Mouse (Mus musculus): Measurements from ENCODE around the gene Mfn2. TPM values are rescaled to one million over a fixed set of nuclear protein-coding genes. Genes with fewer than 3 reads are reported as not detected.
"Not testable (repeated sequence)": the region's sequence is repeated elsewhere in the genome, so short reads cannot be mapped to it uniquely, and the experiment has no call there.

Gene Mfn2
- polyA plus RNA-seq, 1 experiment from 2014 or later: 107 TPM

DNA sequence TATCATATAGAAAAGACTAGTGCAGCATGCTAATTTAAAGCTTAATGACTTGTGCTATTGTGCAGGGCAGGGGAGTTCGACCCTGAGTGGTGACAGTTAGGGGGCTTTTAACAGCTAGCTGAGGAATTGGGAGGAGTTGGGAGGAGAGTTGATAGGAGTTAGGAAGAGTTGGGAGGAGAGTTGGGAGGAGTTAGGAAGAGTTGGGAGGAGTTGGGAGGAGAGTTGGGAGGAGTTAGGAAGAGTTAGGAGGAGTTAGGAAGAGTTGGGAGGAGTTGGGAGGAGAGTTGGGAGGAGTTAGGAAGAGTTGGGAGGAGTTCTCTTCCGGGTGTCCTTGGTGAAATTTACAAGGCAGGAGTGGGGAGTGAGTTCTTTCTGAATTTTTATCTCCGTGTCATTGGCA lies 37.7 kb downstream of the Mfn2 start:
- H3K27ac ChIP-seq (replicated peaks in 1 of 2; ENCODE audit: control insufficient read depth in 1 of 2, insufficient read depth in 1 of 2, low read depth in 2 of 2, low read length in 2 of 2); H3K27me3 ChIP-seq (ENCODE audit: control insufficient read depth, insufficient read depth, low read length); H3K4me2 ChIP-seq (ENCODE audit: low read length); H3K9ac ChIP-seq (ENCODE audit: low read length); ATAC-seq (ENCODE audit: insufficient number of reproducible peaks, insufficient read depth, low FRiP score, low read depth); H3K4me3 ChIP-seq (ENCODE audit: control insufficient read depth in 1 of 2, insufficient read depth in 1 of 2, low read depth in 1 of 2, low read length in 2 of 2); H3K9me3 ChIP-seq (ENCODE audit: control insufficient read depth, low read length): not testable (repeated sequence)
- H3K4me1 ChIP-seq (ENCODE audit: control insufficient read depth in 2 of 2, insufficient read depth in 2 of 2, low read length in 2 of 2): peaks cover 8 to 22% of the 10 kb centered on the region in 2 experiments
- H3K36me3 ChIP-seq (ENCODE audit: control insufficient read depth, insufficient read depth, low read length): peaks cover 46% of the 10 kb centered on the region
- 33% methylated on average over 3 of the region's 3 CpGs for WGBS

DNA sequence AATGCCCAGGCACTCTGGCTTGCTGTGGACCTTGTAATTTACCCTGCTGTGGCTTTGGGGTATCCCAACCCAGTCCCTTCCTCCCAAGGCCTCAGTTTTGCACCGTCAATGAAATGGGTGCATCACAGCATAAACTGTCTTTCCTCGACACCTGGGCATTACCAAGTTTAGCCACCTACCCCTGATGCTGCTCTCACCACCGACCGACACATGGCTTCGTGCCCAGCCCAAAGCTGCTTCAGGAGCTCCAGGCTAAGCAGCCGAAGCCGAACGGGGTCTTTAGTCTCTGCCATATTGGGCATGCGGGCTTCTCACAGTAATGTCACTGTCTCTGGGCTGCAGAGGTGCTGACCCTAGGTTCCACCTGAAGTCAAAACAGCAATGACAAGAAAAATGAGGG lies 38.4 kb downstream of the Mfn2 start:
- Histone ChIP-seq H3K9ac (ENCODE audit: low read length) (no peak overlapping the region), H3K36me3 (ENCODE audit: control insufficient read depth, insufficient read depth, low read length) (peaks cover 50% of the 10 kb centered on the region), H3K27me3 (ENCODE audit: control insufficient read depth, insufficient read depth, low read length) (no peaks in the 10 kb centered on the region), H3K27ac (replicated peaks in 1 of 2; ENCODE audit: control insufficient read depth in 1 of 2, insufficient read depth in 1 of 2, low read depth in 2 of 2, low read length in 2 of 2) (no peak overlapping the region), H3K4me2 (ENCODE audit: low read length) (no peak overlapping the region), H3K9me3 (ENCODE audit: control insufficient read depth, low read length) (no peaks in the 10 kb centered on the region), H3K4me3 (ENCODE audit: control insufficient read depth in 1 of 2, insufficient read depth in 1 of 2, low read depth in 1 of 2, low read length in 2 of 2) (no peak overlapping the region), H3K4me1 (ENCODE audit: control insufficient read depth in 2 of 2, insufficient read depth in 2 of 2, low read length in 2 of 2) (peaks cover 8 to 22% of the 10 kb centered on the region in 2 experiments)
- 92% methylated on average over 9 of the region's 9 CpGs for WGBS
- ATAC-seq (ENCODE audit: insufficient number of reproducible peaks, insufficient read depth, low FRiP score, low read depth): no peak

DNA sequence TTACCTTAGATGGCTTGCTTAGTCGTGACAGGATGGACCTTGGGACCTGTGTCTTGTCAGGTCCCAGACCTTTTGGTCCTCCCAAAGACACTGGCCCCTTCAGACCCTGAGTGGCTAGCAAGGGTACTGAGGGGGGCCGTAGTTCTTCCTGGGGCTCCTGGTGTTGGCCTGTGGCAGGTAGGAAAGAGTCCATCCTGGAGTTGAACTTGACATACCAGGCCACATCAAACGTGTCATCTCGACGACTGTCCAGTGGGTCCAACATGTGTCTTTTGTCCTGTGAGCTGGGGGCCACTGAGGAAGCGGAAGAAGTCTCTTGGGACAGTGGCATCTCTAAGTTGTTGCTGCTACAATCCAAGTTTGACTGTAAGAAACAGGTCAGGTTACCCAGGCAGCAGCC lies 38.9 kb downstream of the Mfn2 start:
- ATAC-seq (ENCODE audit: insufficient number of reproducible peaks, insufficient read depth, low FRiP score, low read depth): no peak
- no peak overlapping the region for H3K4me3 ChIP-seq (ENCODE audit: control insufficient read depth in 1 of 2, insufficient read depth in 1 of 2, low read depth in 1 of 2, low read length in 2 of 2)
- no peak overlapping the region for H3K9ac ChIP-seq (ENCODE audit: low read length)
- 92% methylated on average over 6 of the region's 6 CpGs for WGBS
- H3K27me3 ChIP-seq (ENCODE audit: control insufficient read depth, insufficient read depth, low read length): no peaks in the 10 kb centered on the region
- no peaks in the 10 kb centered on the region for H3K9me3 ChIP-seq (ENCODE audit: control insufficient read depth, low read length)
- H3K4me1 ChIP-seq (ENCODE audit: control insufficient read depth in 2 of 2, insufficient read depth in 2 of 2, low read length in 2 of 2): peaks cover 8 to 20% of the 10 kb centered on the region in 2 experiments
- peaks cover 52% of the 10 kb centered on the region for H3K36me3 ChIP-seq (ENCODE audit: control insufficient read depth, insufficient read depth, low read length)
- H3K27ac ChIP-seq (replicated peaks in 1 of 2; ENCODE audit: control insufficient read depth in 1 of 2, insufficient read depth in 1 of 2, low read depth in 2 of 2, low read length in 2 of 2): no peak overlapping the region
- H3K4me2 ChIP-seq (ENCODE audit: low read length): no peak overlapping the region

DNA sequence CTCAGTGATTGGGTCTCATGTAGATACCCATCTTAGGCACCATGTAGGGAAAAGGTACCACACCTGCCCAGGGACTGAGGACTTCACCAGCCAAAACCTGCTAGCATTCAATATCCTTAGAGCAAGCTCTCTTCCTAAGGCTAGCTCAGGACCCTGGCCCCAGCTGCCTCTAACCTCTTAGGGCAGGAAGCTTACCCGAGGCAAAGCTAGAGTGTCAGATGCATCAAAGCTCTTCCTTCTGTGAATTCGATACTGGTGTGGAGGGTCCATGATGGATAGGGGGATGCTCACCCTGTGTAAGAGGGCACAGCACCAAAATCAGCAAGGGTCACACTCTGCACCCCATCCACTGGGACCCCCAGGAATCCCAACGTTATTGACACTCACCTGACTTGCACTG lies 42.5 kb downstream of the Mfn2 start:
- H3K27ac ChIP-seq (replicated peaks in 1 of 2; ENCODE audit: control insufficient read depth in 1 of 2, insufficient read depth in 1 of 2, low read depth in 2 of 2, low read length in 2 of 2): no peak overlapping the region
- H3K36me3 ChIP-seq (ENCODE audit: control insufficient read depth, insufficient read depth, low read length): peaks cover 55% of the 10 kb centered on the region
- H3K9ac ChIP-seq (ENCODE audit: low read length): no peak overlapping the region
- H3K4me3 ChIP-seq (ENCODE audit: control insufficient read depth in 1 of 2, insufficient read depth in 1 of 2, low read depth in 1 of 2, low read length in 2 of 2): no peak overlapping the region
- no peaks in the 10 kb centered on the region for H3K27me3 ChIP-seq (ENCODE audit: control insufficient read depth, insufficient read depth, low read length)
- no peak for ATAC-seq (ENCODE audit: insufficient number of reproducible peaks, insufficient read depth, low FRiP score, low read depth)
- H3K4me2 ChIP-seq (ENCODE audit: low read length): no peak overlapping the region
- WGBS: 78% methylated on average over 3 of the region's 3 CpGs
- H3K9me3 ChIP-seq (ENCODE audit: control insufficient read depth, low read length): no peaks in the 10 kb centered on the region
- H3K4me1 ChIP-seq (ENCODE audit: control insufficient read depth in 2 of 2, insufficient read depth in 2 of 2, low read length in 2 of 2): no peaks in the 10 kb centered on the region

DNA sequence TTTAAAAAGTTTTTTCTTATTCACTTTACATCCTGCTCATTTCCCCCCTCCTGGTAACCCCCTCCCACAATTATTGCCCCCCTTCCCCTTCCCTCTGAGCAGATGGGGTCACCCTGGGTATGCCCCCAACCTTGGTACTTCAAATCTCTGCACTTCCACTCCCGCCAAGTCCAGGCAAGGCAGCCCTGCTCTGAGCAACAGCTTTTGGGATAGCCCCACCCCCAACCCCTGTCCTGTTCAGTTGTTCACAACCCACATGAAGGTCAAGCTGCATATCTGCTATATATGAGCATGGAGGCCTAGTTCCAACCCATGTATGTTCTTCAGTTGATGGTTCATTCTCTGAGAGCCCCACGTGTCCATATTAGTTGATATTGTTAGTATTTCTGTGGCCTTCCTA lies 53.7 kb downstream of the Mfn2 start:
- 73% methylated on average over 2 of the region's 2 CpGs for WGBS
- Histone ChIP-seq H3K27me3 (ENCODE audit: control insufficient read depth, insufficient read depth, low read length) (no peaks in the 10 kb centered on the region), H3K9ac (ENCODE audit: low read length) (no peak overlapping the region), H3K9me3 (ENCODE audit: control insufficient read depth, low read length) (no peaks in the 10 kb centered on the region), H3K4me1 (ENCODE audit: control insufficient read depth in 2 of 2, insufficient read depth in 2 of 2, low read length in 2 of 2) (peaks cover 0 to 12% of the 10 kb centered on the region in 2 experiments; a peak in 1 of 4 replicates), H3K27ac (replicated peaks in 1 of 2; ENCODE audit: control insufficient read depth in 1 of 2, insufficient read depth in 1 of 2, low read depth in 2 of 2, low read length in 2 of 2) (no peak overlapping the region), H3K4me2 (ENCODE audit: low read length) (no peak overlapping the region), H3K36me3 (ENCODE audit: control insufficient read depth, insufficient read depth, low read length) (no peaks in the 10 kb centered on the region), H3K4me3 (ENCODE audit: control insufficient read depth in 1 of 2, insufficient read depth in 1 of 2, low read depth in 1 of 2, low read length in 2 of 2) (no peak overlapping the region)
- ATAC-seq (ENCODE audit: insufficient number of reproducible peaks, insufficient read depth, low FRiP score, low read depth): peak; percentile 24; the same call in 1 of the 2 replicates

DNA sequence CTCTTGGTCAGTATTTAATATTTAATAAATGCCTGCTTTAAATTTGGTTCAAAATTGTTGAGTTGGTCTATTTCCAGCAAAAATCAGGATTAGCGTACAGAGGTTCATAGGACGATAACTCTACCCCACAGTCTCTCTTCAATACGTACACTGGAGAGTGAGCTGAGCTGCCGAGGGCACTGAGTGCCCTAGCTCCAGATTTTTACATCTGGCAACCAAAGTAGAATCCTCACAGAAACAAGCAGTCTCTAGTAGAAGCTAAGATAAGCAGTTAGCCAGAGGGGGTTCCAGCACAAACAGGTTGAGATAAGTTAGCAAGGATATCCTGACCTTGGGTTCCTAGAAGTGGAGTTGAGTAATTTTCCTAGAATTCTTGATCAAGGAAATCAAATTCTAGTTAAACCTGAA lies 55.9 kb downstream of the Mfn2 start:
- peak overlapping the region; percentile 86 for H3K9ac ChIP-seq (ENCODE audit: low read length)
- H3K4me1 ChIP-seq (ENCODE audit: control insufficient read depth in 2 of 2, insufficient read depth in 2 of 2, low read length in 2 of 2): peaks cover 0 to 12% of the 10 kb centered on the region in 2 experiments; a peak in 1 of 4 replicates
- H3K27me3 ChIP-seq (ENCODE audit: control insufficient read depth, insufficient read depth, low read length): no peaks in the 10 kb centered on the region
- H3K4me2 ChIP-seq (ENCODE audit: low read length): peak overlapping the region; percentile 86
- 5% methylated on average over 4 of the region's 4 CpGs for WGBS
- H3K27ac ChIP-seq (replicated peaks in 1 of 2; ENCODE audit: control insufficient read depth in 1 of 2, insufficient read depth in 1 of 2, low read depth in 2 of 2, low read length in 2 of 2): peak overlapping the region; percentile 2 to 64; a peak in 2 of 4 replicates
- peaks cover 4% of the 10 kb centered on the region; the same call in 1 of the 2 replicates for H3K36me3 ChIP-seq (ENCODE audit: control insufficient read depth, insufficient read depth, low read length)
- peak overlapping the region; percentile 91 to 100 for H3K4me3 ChIP-seq (ENCODE audit: control insufficient read depth in 1 of 2, insufficient read depth in 1 of 2, low read depth in 1 of 2, low read length in 2 of 2)
- H3K9me3 ChIP-seq (ENCODE audit: control insufficient read depth, low read length): no peaks in the 10 kb centered on the region
- ATAC-seq (ENCODE audit: insufficient number of reproducible peaks, insufficient read depth, low FRiP score, low read depth): peak; percentile 66

DNA sequence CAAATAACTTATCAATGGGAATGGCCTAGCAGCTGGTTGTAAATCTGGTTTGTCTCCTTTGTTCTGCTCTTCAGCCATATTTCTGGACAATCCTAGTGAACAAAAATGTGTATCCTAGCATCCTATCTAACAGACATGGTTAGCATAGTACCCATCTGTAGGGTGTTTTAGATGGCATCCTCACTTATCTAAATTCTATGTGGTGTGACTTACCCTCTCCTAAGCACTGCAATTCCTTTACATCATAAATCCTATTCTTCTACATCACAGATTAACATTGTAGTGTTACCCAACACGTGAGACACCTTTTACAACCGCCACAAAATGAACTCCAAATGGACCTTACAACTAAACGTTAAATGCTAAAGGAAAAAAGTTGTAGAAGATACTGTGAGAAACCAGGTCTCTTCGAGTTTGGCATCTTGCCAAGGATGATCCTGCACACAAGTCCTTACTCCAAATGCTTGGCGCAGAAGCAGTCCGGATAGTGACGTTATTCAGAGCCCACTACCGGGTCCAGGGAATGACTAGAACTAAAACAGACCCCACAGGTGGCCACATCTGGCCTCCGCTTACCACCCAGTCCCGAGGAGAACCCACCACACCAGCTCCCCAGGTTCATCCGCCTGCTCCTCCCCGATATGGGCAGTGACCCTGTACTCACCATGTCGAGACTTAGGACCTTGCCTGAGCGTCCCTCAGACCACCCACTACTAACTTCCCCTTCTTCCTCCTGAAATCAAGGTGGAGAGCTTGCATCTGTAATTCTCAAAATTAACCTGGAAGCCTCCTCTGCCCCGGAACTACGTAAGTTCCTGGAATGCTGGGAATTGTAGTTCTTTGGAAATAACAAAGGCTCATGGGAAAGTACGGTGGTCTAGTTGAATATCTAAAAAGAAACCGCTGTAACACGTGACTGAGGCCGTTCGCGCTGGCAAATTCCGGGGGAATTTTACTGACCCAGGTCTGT lies 56.6 kb downstream of the Mfn2 start, which contains the start of gene Zfp933:
Gene Zfp933 (minus strand): TSS at position 753 of the 970 bp plus-strand sequence.
- Histone ChIP-seq H3K4me3 (ENCODE audit: control insufficient read depth in 1 of 2, insufficient read depth in 1 of 2, low read depth in 1 of 2, low read length in 2 of 2) (peak within 1 kb of the TSS; percentile 91 to 100), H3K27ac (replicated peaks in 1 of 2; ENCODE audit: control insufficient read depth in 1 of 2, insufficient read depth in 1 of 2, low read depth in 2 of 2, low read length in 2 of 2) (peak within 1 kb of the TSS; percentile 2 to 64; a peak in 3 of 4 replicates), H3K4me1 (ENCODE audit: control insufficient read depth in 2 of 2, insufficient read depth in 2 of 2, low read length in 2 of 2) (peaks cover 0 to 12% of the 10 kb centered on the region in 2 experiments; a peak in 1 of 4 replicates), H3K27me3 (ENCODE audit: control insufficient read depth, insufficient read depth, low read length) (no peaks in the 10 kb centered on the region), H3K9ac (ENCODE audit: low read length) (peak within 1 kb of the TSS; percentile 86), H3K4me2 (ENCODE audit: low read length) (peak within 1 kb of the TSS; percentile 86), H3K36me3 (ENCODE audit: control insufficient read depth, insufficient read depth, low read length) (peaks cover 8% of the 10 kb centered on the region), H3K9me3 (ENCODE audit: control insufficient read depth, low read length) (peaks cover 4% of the 10 kb centered on the region; the same call in 1 of the 2 replicates)
- peak; percentile 84 for ATAC-seq (ENCODE audit: insufficient number of reproducible peaks, insufficient read depth, low FRiP score, low read depth)
- 2% methylated on average over 23 of the region's 23 CpGs for WGBS

Measured in heart, embryonic 14.5 days (tissue).